Mouse (Mus musculus) c-Kit-positive CD71-negative TER-119-negative erythroid progenitor cells, embryonic 14.5 days (primary cell): Measurements from ENCODE around the gene Aldh1l1.
A peak's percentile ranks its signal among the peaks of the same experiment; 100 is the strongest.
"Not testable (repeated sequence)": the region's sequence is repeated elsewhere in the genome, so short reads cannot be mapped to it uniquely, and the experiment has no call there.

Experiments
- DNase-seq: peaks from one replicate; pipeline ENCODE4 v3.0.0-alpha.2; 2013; ENCODE audit warnings: low read depth

Aldh1l1 gene

DNA sequence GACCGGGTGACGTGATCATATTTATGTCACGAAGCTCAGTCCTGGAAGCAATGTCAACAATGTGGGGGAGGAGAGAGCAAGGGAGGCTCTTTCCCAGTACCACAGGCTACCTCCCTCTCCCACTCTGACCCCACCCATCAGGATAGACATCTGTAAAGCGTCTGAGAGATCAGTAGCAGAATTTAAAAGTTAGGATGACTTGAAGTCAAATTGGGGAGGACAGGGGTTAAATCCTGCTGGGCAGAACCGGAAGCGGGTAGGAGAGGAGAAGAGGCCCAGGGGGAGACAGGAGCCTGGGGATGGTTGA is 135.3 kb downstream of the Aldh1l1 start:
- no peak for DNase-seq

DNA sequence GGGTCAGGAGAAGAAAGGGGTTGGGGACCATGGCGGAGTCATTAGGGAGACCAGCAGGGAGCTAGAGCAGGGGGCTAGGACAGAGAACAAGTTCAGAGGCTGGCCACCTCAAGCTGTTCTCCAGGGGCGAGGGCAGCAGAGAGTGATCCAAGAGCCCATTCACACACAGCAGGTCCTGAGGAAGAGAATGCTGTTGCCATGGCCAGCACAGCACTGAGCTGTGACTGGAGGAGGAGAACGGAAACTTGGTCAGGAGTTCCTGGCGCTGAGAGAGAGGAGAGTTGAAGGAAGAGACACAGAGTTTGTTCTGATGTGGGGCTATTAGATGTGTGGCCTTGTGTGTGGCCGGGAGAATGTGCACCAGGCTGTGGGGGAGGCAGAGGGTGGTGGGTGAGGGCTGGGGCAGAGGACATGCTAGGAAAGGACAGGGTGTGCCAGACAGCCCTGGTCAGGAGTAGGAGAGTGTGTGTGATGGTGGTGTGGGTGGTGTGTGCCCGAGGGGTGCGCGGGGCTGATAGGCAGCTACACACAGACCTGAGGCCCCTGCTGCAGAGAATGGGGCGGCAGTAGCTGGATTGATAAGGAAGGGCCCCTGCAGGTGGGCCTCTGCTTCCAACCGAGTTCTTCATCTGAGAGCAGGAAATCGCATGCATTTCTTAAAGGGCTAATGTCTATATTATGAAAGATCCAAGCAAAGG is 136.7 kb downstream of the Aldh1l1 start:
- no peak for DNase-seq

GRCm38 (mm10) chr6:90623456-90623836 is 137.2 kb downstream of the Aldh1l1 start:
- DNase-seq = no peak

- DNase-seq = no peak
Measured at GRCm38 (mm10) chr6:90624184-90624583, 138.0 kb downstream of the Aldh1l1 start.

DNA sequence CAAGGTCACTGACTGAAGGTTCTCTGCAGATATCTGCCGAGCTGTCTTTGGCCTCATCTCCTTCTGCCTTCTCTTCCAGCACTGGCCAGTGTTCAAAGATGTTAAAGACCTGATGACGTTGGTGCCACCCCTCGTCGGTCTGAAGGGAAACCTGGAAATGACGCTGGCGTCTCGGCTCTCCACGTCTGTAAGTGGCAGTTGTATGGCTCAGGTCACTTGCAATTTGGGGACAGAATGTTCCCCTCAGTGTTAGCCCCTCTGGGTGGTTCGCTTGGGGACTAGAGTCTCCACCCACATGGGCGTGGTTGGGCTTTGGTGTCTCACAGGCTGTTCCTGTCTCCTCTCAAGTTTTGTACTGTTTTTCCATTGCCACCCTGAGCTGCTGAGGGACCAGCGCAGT is 138.5 kb downstream of the Aldh1l1 start:
- peak; percentile 65 for DNase-seq

DNA sequence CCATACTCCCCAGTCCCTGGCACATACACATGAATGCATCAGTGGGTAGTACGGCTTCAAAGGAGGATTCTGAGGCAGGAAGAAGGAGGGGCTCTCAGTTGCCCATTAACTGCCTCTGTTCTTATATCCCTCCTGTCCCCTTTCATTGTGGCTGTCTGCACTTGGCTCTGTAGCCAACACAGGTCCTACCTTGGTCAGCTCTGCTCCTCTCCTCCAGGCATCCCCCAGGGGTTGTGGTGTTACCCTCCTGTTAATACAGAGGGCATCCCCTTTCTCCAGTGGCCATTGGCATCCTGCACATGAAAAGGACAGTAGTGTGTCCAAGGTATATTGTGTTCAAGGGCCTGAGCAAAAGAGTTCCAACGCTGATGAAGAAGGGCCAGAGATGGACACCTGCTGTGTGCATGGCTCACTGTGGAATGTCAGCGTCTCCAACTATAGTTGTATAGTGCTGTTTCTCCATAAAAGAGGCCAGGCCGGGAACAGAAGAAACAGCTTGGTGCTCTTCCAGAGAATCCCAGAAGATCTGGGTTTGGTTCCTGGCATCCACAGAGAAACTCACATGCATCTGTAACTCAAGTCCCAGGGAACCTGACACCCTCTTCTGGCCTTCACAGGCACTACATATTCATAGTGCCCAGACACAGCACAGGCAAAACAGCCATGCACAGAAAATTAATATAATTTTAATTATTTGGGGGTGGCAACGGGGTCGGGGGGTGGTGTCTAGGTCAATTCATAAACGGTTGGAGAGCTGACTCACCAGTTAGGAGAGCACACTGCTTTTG is 139.2 kb downstream of the Aldh1l1 start:
- no peak for DNase-seq

- no peak for DNase-seq
Measured at GRCm38 (mm10) chr6:90627556-90627955, 141.3 kb downstream of the Aldh1l1 start.

- DNase-seq = no peak
Measured at GRCm38 (mm10) chr6:90629506-90629905, 143.3 kb downstream of the Aldh1l1 start.

DNA sequence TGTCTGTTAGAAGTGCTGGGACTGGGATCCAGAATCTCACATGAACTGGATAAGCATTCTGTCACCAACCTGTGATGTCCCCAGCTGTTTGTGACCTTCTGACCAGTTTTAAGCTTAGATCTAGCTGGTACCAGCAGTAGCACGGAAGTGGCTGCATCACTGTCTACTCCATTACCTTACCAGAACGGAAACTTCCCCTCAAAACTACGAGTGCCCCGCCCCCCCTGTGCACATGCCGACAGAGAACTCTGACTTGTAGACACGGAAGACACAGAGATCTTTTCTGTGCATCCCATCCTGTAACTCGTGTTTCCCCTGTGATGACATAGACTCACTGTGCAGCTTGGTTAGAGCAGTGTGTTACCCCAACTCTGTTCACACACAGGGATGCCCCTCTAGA is 144.2 kb downstream of the Aldh1l1 start:
- no peak for DNase-seq

- DNase-seq = not testable (repeated sequence)
Measured at GRCm38 (mm10) chr6:90632526-90632925, 146.3 kb downstream of the Aldh1l1 start.

DNA sequence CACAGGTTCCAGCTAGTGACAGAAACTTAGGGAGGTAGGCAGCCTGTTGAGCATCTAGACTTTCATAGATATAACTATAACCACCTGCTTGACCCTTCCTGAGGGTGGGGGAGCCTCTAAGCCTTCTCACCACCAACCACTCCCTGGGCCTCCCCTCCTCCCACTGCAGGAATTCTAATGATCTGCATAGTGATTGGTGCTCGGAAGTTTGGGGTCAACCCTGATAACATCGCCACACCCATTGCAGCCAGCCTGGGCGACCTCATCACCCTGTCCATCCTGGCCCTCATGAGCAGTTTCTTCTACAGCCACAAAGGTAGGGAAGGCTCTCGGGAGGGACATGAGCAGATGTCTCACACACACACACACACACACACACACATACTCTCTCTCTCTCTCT is 148.9 kb downstream of the Aldh1l1 start:
- no peak for DNase-seq

DNA sequence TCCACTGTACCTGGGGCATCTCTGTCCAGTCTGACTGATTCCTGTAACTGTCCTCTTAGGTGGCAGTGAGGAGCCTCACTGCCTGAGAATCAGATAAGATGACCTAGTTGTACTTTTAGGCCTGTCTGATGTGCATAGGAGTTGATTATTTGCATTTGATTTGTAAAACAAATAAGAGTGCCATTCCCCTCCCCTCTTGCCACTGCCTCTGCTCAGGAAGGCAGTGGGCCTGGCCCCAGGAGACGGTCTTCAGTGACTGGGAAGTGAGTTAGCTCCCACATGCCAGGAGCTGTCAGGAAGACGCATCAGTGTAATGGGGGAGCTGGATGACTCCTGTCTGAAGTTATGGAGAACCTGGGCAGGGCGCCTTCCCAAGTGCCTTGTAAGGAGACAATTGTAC is 149.4 kb downstream of the Aldh1l1 start:
- DNase-seq = no peak

DNA sequence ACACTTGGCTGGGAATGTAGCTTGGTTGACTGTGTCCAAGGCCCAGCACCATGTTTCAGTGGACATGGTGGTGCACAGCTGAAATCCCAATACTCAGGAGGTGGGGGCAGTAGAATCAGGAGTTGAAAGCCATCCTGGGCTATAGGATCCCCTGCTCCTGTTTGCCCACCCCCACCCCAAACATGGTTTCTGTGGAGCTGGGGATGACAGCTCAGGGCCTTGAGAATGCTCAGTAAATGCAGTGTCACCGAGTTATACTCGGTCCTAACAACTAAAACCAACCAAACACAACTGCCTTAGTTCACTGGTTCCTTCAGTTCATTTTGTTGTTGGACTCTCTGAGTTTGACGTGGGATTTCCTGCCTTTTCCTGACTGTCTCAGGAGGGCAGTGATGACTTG is 156.8 kb downstream of the Aldh1l1 start:
- DNase-seq = no peak

- no peak for DNase-seq
Measured at GRCm38 (mm10) chr6:90644965-90645364, 158.7 kb downstream of the Aldh1l1 start.

DNA sequence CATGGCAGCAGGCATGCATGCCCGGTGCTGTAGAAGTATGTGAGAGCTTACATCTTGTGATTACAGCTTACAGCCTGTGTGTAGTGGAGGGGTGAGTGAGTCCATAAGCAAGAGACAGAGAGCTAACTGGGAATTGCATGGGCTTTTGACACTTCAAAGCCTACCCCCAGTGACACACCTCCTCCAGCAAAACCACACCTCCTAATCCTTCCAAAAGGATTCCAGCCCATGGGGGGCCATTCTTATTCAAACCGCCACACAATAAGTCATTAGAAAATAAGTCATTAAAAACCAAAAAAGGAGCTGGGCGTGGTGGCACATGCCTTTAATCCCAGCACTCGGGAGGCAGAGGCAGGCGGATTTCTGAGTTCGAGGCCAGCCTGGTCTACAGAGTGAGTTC is 162.2 kb downstream of the Aldh1l1 start:
- no peak for DNase-seq

DNA sequence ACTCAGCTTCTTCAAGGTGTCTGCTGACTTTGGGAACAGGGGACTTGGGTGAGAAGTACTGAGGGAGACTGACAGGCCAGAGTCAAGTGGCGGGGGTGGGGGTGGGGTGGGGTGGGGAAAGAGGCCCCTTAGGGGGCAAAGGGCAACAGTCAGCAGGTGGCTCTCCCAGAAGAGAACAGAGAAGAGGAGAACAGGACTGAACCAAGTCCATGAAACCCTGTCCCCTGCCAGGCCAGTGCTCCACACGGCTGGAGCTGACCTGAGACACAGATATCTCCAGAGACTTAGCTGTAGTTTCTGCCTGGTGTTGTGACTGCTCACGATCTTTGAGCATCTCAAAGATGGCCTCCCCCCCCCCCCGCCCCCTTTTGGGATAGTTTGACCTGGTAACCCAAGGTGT is 163.1 kb downstream of the Aldh1l1 start:
- DNase-seq = no peak
